Mouse (Mus musculus): Measurements from ENCODE around the gene Pdia3. TPM values are rescaled to one million over a fixed set of nuclear protein-coding genes. Genes with fewer than 3 reads are reported as not detected.

Gene Pdia3
- polyA plus RNA-seq, 1 experiment from 2014 or later = 540 TPM

DNA sequence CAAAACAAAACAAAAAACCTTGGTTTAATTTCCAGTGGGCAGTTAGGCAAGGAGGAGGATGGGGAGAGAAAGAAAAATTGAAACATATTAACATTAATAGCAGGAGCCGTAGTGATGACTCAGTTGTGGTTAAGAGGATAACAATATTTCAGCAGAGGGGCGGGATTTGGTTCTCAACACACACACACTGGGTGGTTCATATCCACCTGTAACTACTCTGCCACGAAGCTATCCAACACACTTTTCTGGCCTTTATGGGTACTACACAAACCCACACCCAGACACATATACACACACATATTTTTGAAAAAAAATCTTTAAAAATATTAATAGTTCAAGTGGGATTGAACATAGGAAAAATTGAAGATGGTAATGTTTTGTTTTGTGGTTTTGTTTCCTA, 33.4 kb downstream of the Pdia3 start:
- H3K4me3 ChIP-seq (ENCODE audit: low read depth, low read length) = no peak overlapping the region
- H3K4me2 ChIP-seq (ENCODE audit: low read length) = no peak overlapping the region
- no peak overlapping the region for H3K27ac ChIP-seq (ENCODE audit: low read depth)
- H3K4me1 ChIP-seq (replicated peaks; ENCODE audit: control insufficient read depth, insufficient read depth, low read length) = peaks cover 12% of the 10 kb centered on the region
- peaks cover 9% of the 10 kb centered on the region for H3K36me3 ChIP-seq (ENCODE audit: control insufficient read depth, insufficient read depth, low read length)
- H3K27me3 ChIP-seq (replicated peaks; ENCODE audit: control insufficient read depth, insufficient read depth, low read length) = peaks cover under 1% of the 10 kb centered on the region; the same call in 1 of the 2 replicates
- WGBS = 83% methylated on average over 3 of the region's 3 CpGs
- DNase-seq (ENCODE audit: low spot score) (no peak), ATAC-seq (replicated peaks; ENCODE audit: low FRiP score, low TSS enrichment, low read depth) (no peak)
- no peaks in the 10 kb centered on the region for H3K9me3 ChIP-seq (ENCODE audit: control insufficient read depth, low read length)
- no peak overlapping the region for H3K9ac ChIP-seq (ENCODE audit: low read length)

DNA sequence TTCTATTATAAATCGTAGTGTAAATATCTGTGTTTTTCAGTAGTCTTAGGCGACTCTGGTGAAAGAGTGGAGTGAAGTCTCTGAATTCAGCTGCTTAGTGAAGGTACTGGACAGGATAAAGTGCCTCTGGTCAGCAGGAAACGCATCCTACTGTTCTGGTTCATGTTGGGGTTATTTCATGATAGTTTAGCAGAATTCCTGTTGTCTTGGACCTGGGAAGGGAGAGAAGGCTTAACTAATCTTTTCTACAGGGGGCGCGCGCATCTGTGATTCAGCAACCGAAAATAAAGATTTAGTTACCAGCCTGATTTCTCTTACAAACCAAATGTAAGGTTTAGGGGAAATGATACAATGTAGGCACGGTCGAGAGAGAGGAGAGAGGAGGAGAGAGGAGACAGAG, 34.6 kb downstream of the Pdia3 start:
- H3K4me3 ChIP-seq (ENCODE audit: low read depth, low read length) = peak overlapping the region; percentile 97
- H3K36me3 ChIP-seq (ENCODE audit: control insufficient read depth, insufficient read depth, low read length) = peaks cover 20% of the 10 kb centered on the region
- no peaks in the 10 kb centered on the region for H3K9me3 ChIP-seq (ENCODE audit: control insufficient read depth, low read length)
- H3K27ac ChIP-seq (ENCODE audit: low read depth) = peak overlapping the region; percentile 93
- 12% methylated on average over 9 of the region's 9 CpGs for WGBS
- H3K9ac ChIP-seq (ENCODE audit: low read length) = peak overlapping the region; percentile 60
- no peaks in the 10 kb centered on the region for H3K27me3 ChIP-seq (replicated peaks; ENCODE audit: control insufficient read depth, insufficient read depth, low read length)
- peak overlapping the region; percentile 88 for H3K4me2 ChIP-seq (ENCODE audit: low read length)
- DNase-seq (ENCODE audit: low spot score) (peak; percentile 65), ATAC-seq (replicated peaks; ENCODE audit: low FRiP score, low TSS enrichment, low read depth) (no peak)
- H3K4me1 ChIP-seq (replicated peaks; ENCODE audit: control insufficient read depth, insufficient read depth, low read length) = peaks cover 18% of the 10 kb centered on the region

DNA sequence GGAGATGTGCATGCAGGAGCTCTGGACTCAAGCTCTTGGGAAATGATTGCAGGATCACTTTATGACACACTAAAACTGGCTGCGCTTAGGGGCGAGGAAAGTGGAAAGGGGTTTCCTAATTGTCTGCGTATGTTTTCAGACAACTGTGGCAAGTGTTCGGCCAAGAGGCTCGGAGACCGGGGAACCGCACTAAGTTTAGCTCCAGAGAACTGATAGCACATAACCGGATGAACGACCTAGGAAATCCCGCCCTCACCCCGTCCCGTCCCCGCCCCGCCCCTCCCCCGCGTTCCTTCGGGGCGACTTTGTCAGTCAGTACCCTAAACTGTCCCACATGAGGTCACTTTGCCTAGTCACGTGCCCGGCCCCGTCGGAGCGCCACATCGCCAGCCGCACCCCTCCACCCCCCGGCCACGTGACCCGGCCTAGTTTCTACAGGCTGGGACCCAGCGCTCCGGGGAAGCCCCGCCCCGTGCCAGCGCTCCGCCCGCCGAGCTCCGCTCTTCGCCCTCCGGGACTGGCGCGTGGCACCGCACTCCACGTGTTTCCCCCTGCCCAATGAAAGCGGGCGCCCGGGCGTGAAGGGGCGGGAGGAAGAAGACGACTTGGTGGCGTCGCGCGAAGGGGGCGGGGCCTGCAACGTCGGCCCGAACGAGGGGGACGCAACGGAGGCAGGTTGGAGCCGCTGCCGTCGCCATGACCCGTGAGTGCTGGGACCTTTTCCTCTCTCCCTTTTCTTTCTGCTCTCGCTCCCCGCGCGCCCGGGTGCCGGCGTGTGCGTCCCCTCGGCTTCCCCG, 35.4 kb downstream of the Pdia3 start, which contains the start of gene Serf2:
Serf2 (plus strand) TSS at position 457 of the 797 bp plus-strand sequence.
- Histone ChIP-seq H3K9me3 (ENCODE audit: control insufficient read depth, low read length) (no peaks in the 10 kb centered on the region), H3K27ac (ENCODE audit: low read depth) (peak within 1 kb of the TSS; percentile 95), H3K9ac (ENCODE audit: low read length) (peak within 1 kb of the TSS; percentile 93), H3K4me2 (ENCODE audit: low read length) (peak within 1 kb of the TSS; percentile 94), H3K4me3 (ENCODE audit: low read depth, low read length) (peak within 1 kb of the TSS; percentile 97), H3K36me3 (ENCODE audit: control insufficient read depth, insufficient read depth, low read length) (peaks cover 28% of the 10 kb centered on the region), H3K27me3 (replicated peaks; ENCODE audit: control insufficient read depth, insufficient read depth, low read length) (no peaks in the 10 kb centered on the region), H3K4me1 (replicated peaks; ENCODE audit: control insufficient read depth, insufficient read depth, low read length) (peaks cover 18% of the 10 kb centered on the region)
- peak; percentile 99 for ATAC-seq (replicated peaks; ENCODE audit: low FRiP score, low TSS enrichment, low read depth)
- under 1% methylated on average over 66 of the region's 74 CpGs for WGBS
- peak; percentile 98 for DNase-seq (ENCODE audit: low spot score)

DNA sequence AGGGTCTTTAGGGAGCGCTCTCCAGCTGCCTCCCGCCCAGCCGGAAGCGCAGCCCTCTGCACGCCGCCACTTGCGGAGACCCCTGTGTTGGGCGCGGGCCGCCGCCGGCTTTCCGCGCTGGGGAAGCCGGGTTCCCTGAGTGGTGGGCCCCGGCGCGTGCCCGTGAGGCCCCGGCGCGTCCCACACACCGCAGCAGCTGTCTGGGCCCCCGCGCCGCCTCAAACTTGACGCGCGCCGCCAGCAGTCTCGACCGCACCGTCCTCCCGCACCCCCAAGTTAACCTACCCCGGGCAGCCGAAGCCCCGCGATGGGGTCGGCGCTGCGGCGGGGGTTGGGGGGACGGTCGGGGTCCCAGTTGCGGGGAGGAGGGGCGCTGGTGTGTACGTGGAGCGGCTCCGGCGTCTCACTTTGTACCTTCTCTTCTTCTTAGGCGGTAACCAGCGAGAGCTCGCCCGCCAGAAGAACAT, 36.0 kb downstream of the Pdia3 start:
- peak; percentile 64 for ATAC-seq (replicated peaks; ENCODE audit: low FRiP score, low TSS enrichment, low read depth)
- no peaks in the 10 kb centered on the region for H3K9me3 ChIP-seq (ENCODE audit: control insufficient read depth, low read length)
- DNase-seq (ENCODE audit: low spot score) = peak; percentile 72
- H3K4me1 ChIP-seq (replicated peaks; ENCODE audit: control insufficient read depth, insufficient read depth, low read length) = peaks cover 18% of the 10 kb centered on the region
- H3K4me2 ChIP-seq (ENCODE audit: low read length) = peak overlapping the region; percentile 94
- H3K27ac ChIP-seq (ENCODE audit: low read depth) = peak overlapping the region; percentile 95
- H3K27me3 ChIP-seq (replicated peaks; ENCODE audit: control insufficient read depth, insufficient read depth, low read length) = no peaks in the 10 kb centered on the region
- peaks cover 31% of the 10 kb centered on the region for H3K36me3 ChIP-seq (ENCODE audit: control insufficient read depth, insufficient read depth, low read length)
- peak overlapping the region; percentile 93 for H3K9ac ChIP-seq (ENCODE audit: low read length)
- WGBS = 0% methylated on average over 54 of the region's 54 CpGs
- peak overlapping the region; percentile 97 for H3K4me3 ChIP-seq (ENCODE audit: low read depth, low read length)

DNA sequence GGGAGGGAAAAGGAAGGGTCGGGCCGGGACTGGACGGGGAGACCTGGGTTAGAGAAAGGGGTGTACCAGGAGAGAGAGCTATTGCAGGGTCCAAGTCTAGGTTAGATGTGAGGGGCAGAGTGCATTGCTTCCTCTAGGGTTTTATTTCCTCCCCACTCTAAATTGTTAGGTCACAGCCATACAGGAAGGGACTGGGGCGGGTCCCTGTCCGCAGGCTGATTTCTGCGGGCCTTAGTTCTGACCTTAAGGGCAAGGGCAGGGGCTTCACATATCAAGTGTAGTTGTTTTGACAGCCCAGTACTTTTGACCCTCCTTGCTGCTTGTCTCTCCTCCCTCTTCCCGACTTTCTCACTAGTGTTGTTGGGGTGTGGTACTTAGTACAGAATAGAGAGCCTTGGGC, 36.5 kb downstream of the Pdia3 start:
- DNase-seq (ENCODE audit: low spot score) = peak; percentile 67
- H3K4me2 ChIP-seq (ENCODE audit: low read length) = peak overlapping the region; percentile 94

DNA sequence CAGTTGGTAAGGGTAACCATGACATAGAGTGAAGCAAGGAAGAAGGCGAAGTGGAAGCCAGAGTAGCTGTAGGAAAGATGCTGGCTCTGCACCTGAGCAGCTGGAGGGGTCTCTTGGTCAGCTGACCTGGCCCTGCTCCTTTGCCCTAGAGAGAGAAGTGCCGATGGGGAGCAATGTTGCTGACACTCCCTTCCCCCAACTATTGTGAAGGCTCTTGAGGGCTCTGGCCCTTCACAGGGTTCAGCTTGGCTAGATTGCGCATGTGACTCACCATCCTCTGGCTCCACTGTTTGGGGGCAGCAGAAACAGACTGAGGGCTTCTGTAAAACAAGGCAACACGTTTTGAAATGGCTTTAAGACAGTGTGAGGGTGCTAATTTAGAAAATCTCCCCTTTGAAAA, 38.8 kb downstream of the Pdia3 start:
- Histone ChIP-seq H3K4me1 (replicated peaks; ENCODE audit: control insufficient read depth, insufficient read depth, low read length) (peaks cover 22% of the 10 kb centered on the region), H3K4me2 (ENCODE audit: low read length) (no peak overlapping the region), H3K9ac (ENCODE audit: low read length) (no peak overlapping the region), H3K4me3 (ENCODE audit: low read depth, low read length) (no peak overlapping the region), H3K27ac (ENCODE audit: low read depth) (no peak overlapping the region), H3K27me3 (replicated peaks; ENCODE audit: control insufficient read depth, insufficient read depth, low read length) (no peaks in the 10 kb centered on the region), H3K9me3 (ENCODE audit: control insufficient read depth, low read length) (no peaks in the 10 kb centered on the region), H3K36me3 (ENCODE audit: control insufficient read depth, insufficient read depth, low read length) (peaks cover 31% of the 10 kb centered on the region)
- WGBS = 81% methylated on average over 4 of the region's 4 CpGs
- ATAC-seq (replicated peaks; ENCODE audit: low FRiP score, low TSS enrichment, low read depth) (no peak), DNase-seq (ENCODE audit: low spot score) (no peak)

More for the DNA sequence above, 36.5 kb downstream of the Pdia3 start:
- no peaks in the 10 kb centered on the region for H3K9me3 ChIP-seq (ENCODE audit: control insufficient read depth, low read length)
- peaks cover 18% of the 10 kb centered on the region for H3K4me1 ChIP-seq (replicated peaks; ENCODE audit: control insufficient read depth, insufficient read depth, low read length)
- H3K4me3 ChIP-seq (ENCODE audit: low read depth, low read length) = peak overlapping the region; percentile 97
- 1% methylated on average over 7 of the region's 7 CpGs for WGBS
- no peak for ATAC-seq (replicated peaks; ENCODE audit: low FRiP score, low TSS enrichment, low read depth)
- peak overlapping the region; percentile 95 for H3K27ac ChIP-seq (ENCODE audit: low read depth)
- H3K9ac ChIP-seq (ENCODE audit: low read length) = peak overlapping the region; percentile 93
- H3K36me3 ChIP-seq (ENCODE audit: control insufficient read depth, insufficient read depth, low read length) = peaks cover 31% of the 10 kb centered on the region
- no peaks in the 10 kb centered on the region for H3K27me3 ChIP-seq (replicated peaks; ENCODE audit: control insufficient read depth, insufficient read depth, low read length)

DNA sequence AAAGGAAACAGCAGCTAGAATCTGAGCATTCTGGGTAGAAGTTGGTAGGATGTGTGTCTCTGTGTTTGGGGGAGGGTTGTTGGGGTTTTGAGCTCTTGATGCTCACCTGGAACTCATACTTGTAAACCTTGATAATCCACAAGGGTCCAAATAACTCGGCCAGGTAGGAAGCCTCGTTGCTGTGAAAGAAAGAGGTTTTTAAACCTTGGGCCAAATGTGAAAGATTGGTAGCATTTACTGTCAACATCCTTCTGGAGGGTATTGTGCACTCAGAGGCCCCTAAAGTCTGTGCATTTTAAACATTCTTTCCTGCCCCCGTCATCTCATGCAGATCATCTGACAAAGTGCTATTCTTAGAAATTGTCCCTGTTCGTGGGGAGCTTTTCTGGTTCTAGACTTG, 39.4 kb downstream of the Pdia3 start, which contains the start of gene Hypk:
Hypk (plus strand) TSS at position 301 of the 400 bp plus-strand sequence.
- no peak within 1 kb of the TSS for H3K9ac ChIP-seq (ENCODE audit: low read length)
- DNase-seq (ENCODE audit: low spot score) = no peak
- H3K4me3 ChIP-seq (ENCODE audit: low read depth, low read length) = no peak within 1 kb of the TSS
- no peak within 1 kb of the TSS for H3K4me2 ChIP-seq (ENCODE audit: low read length)
- no peak within 1 kb of the TSS for H3K27ac ChIP-seq (ENCODE audit: low read depth)
- H3K4me1 ChIP-seq (replicated peaks; ENCODE audit: control insufficient read depth, insufficient read depth, low read length) = peaks cover 27% of the 10 kb centered on the region
- peaks cover 31% of the 10 kb centered on the region for H3K36me3 ChIP-seq (ENCODE audit: control insufficient read depth, insufficient read depth, low read length)
- no peaks in the 10 kb centered on the region for H3K9me3 ChIP-seq (ENCODE audit: control insufficient read depth, low read length)
- H3K27me3 ChIP-seq (replicated peaks; ENCODE audit: control insufficient read depth, insufficient read depth, low read length) = no peaks in the 10 kb centered on the region
- ATAC-seq (replicated peaks; ENCODE audit: low FRiP score, low TSS enrichment, low read depth) = no peak
- WGBS = 70% methylated on average over 4 of the region's 4 CpGs

DNA sequence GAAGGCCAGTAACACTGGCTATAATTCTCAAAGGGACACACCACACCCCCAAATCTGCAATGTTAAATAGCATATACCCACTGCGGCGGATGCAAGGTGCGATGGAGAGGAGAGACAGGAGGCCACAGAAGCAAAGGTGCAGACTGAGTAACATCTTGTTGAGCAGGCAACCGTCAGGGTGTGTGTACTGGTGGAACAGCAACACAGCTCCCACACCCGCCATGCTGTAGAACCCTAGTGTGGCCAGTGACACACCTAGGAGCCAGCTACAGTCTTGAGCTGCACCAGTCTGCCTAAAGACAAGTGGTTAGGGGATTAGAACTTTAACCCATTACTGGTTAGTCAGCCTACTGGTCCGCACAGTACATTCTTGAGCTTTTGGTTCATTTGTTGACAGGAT, 40.3 kb downstream of the Pdia3 start:
- 83% methylated on average over 6 of the region's 6 CpGs for WGBS
- H3K9me3 ChIP-seq (ENCODE audit: control insufficient read depth, low read length) = no peaks in the 10 kb centered on the region
- H3K4me3 ChIP-seq (ENCODE audit: low read depth, low read length) = no peak overlapping the region
- DNase-seq (ENCODE audit: low spot score) (no peak), ATAC-seq (replicated peaks; ENCODE audit: low FRiP score, low TSS enrichment, low read depth) (no peak)
- H3K4me1 ChIP-seq (replicated peaks; ENCODE audit: control insufficient read depth, insufficient read depth, low read length) = peaks cover 28% of the 10 kb centered on the region
- peaks cover 38% of the 10 kb centered on the region for H3K36me3 ChIP-seq (ENCODE audit: control insufficient read depth, insufficient read depth, low read length)
- no peak overlapping the region for H3K9ac ChIP-seq (ENCODE audit: low read length)
- no peak overlapping the region for H3K4me2 ChIP-seq (ENCODE audit: low read length)
- no peaks in the 10 kb centered on the region for H3K27me3 ChIP-seq (replicated peaks; ENCODE audit: control insufficient read depth, insufficient read depth, low read length)
- H3K27ac ChIP-seq (ENCODE audit: low read depth) = no peak overlapping the region
